Mouse (Mus musculus) heart, adult 2 months (tissue): ENCODE data around the gene Ccdc153. TPM values are rescaled to one million over a fixed set of nuclear protein-coding genes. Genes with fewer than 3 reads are reported as not detected.

Experiments
- DNase-seq, 2 experiments: peaks; one replicate each; pipeline ENCODE4 v3.0.0; 2021
- H3K27ac ChIP-seq: fragments of 200-600 bp; 2 replicates; pipeline ENCODE4 v1.8.1; 2022
- H3K27me3 ChIP-seq: fragments of 200-500 bp; 2 replicates; pipeline ENCODE4 v1.6.1; 2012; ENCODE audit warnings: mild to moderate bottlenecking, low read length, inconsistent platforms, mixed read lengths; ENCODE audit not compliant: control insufficient read depth, insufficient read depth
- H3K36me3 ChIP-seq: fragments of 200-500 bp; 2 replicates; pipeline ENCODE4 v1.6.1; 2012; ENCODE audit warnings: low read length, inconsistent platforms; ENCODE audit not compliant: control insufficient read depth, insufficient read depth
- H3K4me1 ChIP-seq: fragments of 200-500 bp; 2 replicates; pipeline ENCODE4 v1.6.1; 2011; ENCODE audit warnings: low read length; ENCODE audit not compliant: control insufficient read depth, insufficient read depth
- H3K4me3 ChIP-seq: fragments of 200-600 bp; 2 replicates; pipeline ENCODE4 v1.8.1; 2022
- H3K79me2 ChIP-seq: fragments of 200-500 bp; replicated peaks from 2 replicates; pipeline ENCODE4 v1.6.1; 2012; ENCODE audit warnings: mild to moderate bottlenecking, inconsistent platforms, low read length, moderate library complexity, mixed read lengths; ENCODE audit not compliant: control insufficient read depth, insufficient read depth
- H3K9ac ChIP-seq: fragments of 200-500 bp; 2 replicates; pipeline ENCODE4 v1.6.1; 2012; ENCODE audit warnings: low read depth, mild to moderate bottlenecking, control low read depth, inconsistent platforms, low read length, mixed read lengths
- CTCF ChIP-seq: fragments of 200-600 bp; IDR thresholded peaks from 2 replicates; pipeline ENCODE4 v1.8.1; 2022; ENCODE audit warnings: antibody characterized with exemption, mild to moderate bottlenecking, moderate library complexity
- EP300 ChIP-seq: fragments of 200-500 bp; IDR thresholded peaks from 2 replicates; pipeline ENCODE4 v1.6.1; 2011; ENCODE audit warnings: low read depth, low read length, control low read depth; ENCODE audit not compliant: insufficient read depth
- POLR2A ChIP-seq: fragments of 200-500 bp; IDR thresholded peaks from 2 replicates; pipeline ENCODE4 v1.6.1; 2011; ENCODE audit warnings: mild to moderate bottlenecking, low read depth, low read length, control low read depth; ENCODE audit not compliant: insufficient read depth
- WGBS: fragments of 180-500 bp; shearing (Covaris S2); methylation state at CpG from one replicate; pipeline ENCODE4 v1.1.7; 2018; 5-methylcytosine and 5-hydroxymethylcytosine counted together
- intact Hi-C: fragments of 180-260 bp; cut with DNase I; formaldehyde crosslinking; loops from one replicate; pipeline ENCODE4 v1.15.1; 2025
- polyA plus RNA-seq: library from polyadenylated mRNA; depleted of rRNA; stranded (reverse); fragments of >200 nt; gene quantifications from 2 replicates; pipeline ENCODE4 v1.2.3, GENCODE M21; 2012
- total RNA-seq, 2 experiments: library from RNA; stranded (reverse); gene quantifications; 2 replicates each; pipeline ENCODE4 v1.2.3; 2021

Gene Ccdc153
- total and polyA plus RNA-seq, 3 experiments = 1.6 TPM; not detected in 2

DNA sequence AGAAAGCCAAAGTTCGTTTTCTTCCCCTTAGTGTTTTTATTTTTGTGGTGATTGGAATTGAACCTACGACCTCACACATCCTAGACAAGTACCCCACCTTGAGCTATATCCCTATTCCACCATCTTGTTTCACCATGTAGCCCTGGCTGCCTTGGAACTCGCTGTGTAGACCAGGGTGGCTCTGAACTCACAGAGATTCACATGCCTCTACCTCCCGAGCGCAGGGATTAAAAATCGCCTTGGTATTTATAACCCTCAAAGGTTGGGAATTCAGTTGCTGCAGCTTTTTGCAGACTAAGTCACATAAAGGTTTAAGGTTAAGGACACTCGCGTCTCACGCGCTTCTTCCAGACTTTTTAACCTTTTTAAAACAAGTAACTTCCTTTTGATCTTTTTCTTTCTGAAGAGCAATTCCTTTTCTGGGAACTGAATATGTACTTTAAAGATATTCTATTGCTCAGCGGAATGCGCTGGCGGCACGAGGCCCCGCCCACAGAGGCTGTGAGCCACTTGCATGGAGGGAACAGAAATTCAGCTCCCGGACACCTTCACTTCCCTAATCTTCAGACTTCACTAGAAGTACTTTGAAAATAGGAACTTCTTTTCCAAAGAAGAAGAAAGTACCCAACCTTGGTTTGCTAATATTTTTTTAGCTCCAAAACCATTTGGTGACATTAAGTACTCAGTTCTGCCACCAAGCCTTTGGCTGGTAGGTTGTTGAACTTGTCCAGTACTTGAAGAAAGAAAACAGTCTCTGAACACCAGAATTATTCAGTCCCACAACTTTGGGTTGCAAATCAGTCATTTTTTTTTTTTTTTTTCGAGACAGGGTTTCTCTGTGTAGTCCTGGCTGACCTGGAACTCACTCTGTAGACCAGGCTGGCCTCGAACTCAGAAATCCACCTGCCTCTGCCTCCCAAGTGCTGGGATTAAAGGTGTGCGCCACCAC is 5.7 kb upstream of the Ccdc153 start:
- peak overlapping the region; percentile 79 for H3K27ac ChIP-seq
- WGBS = 19% methylated on average over 19 of the region's 19 CpGs
- H3K79me2 ChIP-seq = peaks cover 4% of the 10 kb centered on the region; the same call in 1 of the 2 replicates
- DNase-seq = peak; percentile 68 to 81
- H3K4me1 ChIP-seq = peaks cover 8% of the 10 kb centered on the region
- intact Hi-C loops = loop anchor here (1.0 to 10.0 kb wide), 3 partner anchors 52 to 250 kb away; no protein-coding TSS in a partner anchor
- H3K27me3 ChIP-seq = no peaks in the 10 kb centered on the region
- TF ChIP-seq POLR2A (no peak), EP300 (no peak), CTCF (no peak)
- H3K9ac ChIP-seq = peak overlapping the region; percentile 45
- no peaks in the 10 kb centered on the region; the same call in 1 of the 2 replicates for H3K36me3 ChIP-seq
- peak overlapping the region; percentile 42 for H3K4me3 ChIP-seq

DNA sequence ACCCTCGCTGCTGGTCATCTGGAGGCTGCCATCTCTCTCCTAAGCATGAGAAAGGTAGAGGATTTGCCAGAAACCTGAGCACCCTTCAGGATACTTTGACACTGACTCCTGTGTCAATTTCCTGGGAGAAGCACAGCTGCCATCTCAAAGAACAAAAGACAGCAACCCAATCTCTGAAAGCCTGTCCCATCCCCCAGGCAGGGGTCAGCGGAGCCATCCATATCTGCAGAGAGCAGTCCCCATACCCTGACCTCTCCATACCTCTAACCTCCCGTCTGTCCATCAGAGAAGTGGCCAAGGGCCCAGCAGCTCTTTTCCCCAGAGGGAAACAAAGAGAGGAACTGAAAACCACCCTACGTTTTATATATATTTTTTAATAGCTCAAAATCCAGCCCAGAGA is 3.9 kb upstream of the Ccdc153 start:
- 76% methylated on average over 4 of the region's 4 CpGs for WGBS
- no peak for DNase-seq
- TF ChIP-seq CTCF (no peak), EP300 (no peak), POLR2A (no peak)
- Histone ChIP-seq H3K4me3 (no peak overlapping the region), H3K27ac (no peak overlapping the region), H3K36me3 (no peaks in the 10 kb centered on the region; the same call in 1 of the 2 replicates), H3K79me2 (peaks cover 4% of the 10 kb centered on the region; the same call in 1 of the 2 replicates), H3K27me3 (no peaks in the 10 kb centered on the region), H3K9ac (no peak overlapping the region), H3K4me1 (peaks cover 4% of the 10 kb centered on the region)
- intact Hi-C loops = loop anchor here (10.0 kb wide), 1 partner anchor 252 kb away; no protein-coding TSS in a partner anchor

DNA sequence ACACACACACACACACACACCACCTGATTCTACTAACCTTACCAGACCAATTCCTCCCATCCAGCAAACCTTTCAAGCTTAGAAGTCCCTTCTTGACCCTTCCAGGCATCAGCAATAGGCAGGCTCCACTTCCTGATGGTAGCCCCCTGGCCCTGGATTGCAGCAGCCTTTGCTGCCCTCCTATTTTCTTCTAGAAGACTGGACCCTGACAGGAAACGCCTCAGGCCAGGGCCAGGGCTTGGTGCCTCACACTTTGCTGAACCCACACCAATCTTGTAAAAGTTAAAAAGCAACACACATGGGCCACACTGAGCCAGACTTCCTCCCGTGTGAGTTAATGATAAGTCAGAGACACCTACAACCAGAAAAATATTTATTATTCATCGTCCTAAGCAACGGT is 3.3 kb upstream of the Ccdc153 start:
- intact Hi-C loops = loop anchor here (10.0 kb wide), 1 partner anchor 252 kb away; no protein-coding TSS in a partner anchor
- H3K4me1 ChIP-seq = peaks cover 2% of the 10 kb centered on the region
- no peak overlapping the region for H3K4me3 ChIP-seq

DNA sequence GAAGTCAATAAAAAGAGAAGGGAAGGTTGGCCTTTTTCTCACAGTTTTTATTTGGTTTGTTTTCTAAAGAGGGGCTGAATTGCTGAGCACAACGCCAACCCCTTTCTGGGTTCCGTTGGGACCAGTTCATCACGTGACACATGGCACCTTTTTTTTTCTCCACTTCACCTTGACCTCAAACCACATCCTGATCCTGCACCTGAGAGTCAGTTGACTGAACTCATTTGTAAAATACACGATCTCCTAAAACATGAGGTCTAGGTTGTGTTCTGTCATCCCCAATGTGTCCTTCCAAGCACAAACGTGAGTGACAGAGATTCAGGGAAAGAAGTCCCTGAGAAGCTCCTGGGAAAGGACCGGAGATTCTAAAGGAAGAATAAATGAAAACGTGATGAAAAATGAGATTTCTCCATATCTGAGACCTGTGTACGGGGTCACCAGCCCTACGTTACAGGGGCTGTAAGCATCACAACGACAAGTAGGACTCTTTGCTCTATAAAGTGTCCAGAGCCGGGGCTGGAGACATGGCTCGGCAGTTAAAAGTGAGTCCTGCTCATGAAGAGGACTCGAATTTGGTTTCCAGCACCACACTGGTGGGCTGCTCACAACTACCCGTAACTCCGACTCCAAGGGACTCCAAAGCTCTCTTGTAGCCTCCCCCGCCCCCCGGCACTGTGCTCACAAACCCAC is 1.8 kb upstream of the Ccdc153 start:
- Histone ChIP-seq H3K27me3 (no peaks in the 10 kb centered on the region), H3K27ac (no peak overlapping the region), H3K9ac (no peak overlapping the region), H3K79me2 (no peaks in the 10 kb centered on the region), H3K4me1 (peaks cover 2% of the 10 kb centered on the region), H3K4me3 (no peak overlapping the region), H3K36me3 (no peaks in the 10 kb centered on the region)
- intact Hi-C loops = loop anchor here (2.0 to 10.0 kb wide), 2 partner anchors 152 to 254 kb away; no protein-coding TSS in a partner anchor
- DNase-seq = no peak
- WGBS = 77% methylated on average over 17 of the region's 17 CpGs
- TF ChIP-seq CTCF (no peak), POLR2A (no peak), EP300 (no peak)

More for the DNA sequence above, 3.3 kb upstream of the Ccdc153 start:
- no peak for DNase-seq
- Histone ChIP-seq H3K36me3 (no peaks in the 10 kb centered on the region; the same call in 1 of the 2 replicates), H3K79me2 (peaks cover 4% of the 10 kb centered on the region; the same call in 1 of the 2 replicates), H3K27me3 (no peaks in the 10 kb centered on the region), H3K9ac (no peak overlapping the region), H3K27ac (no peak overlapping the region)
- TF ChIP-seq POLR2A (no peak), EP300 (no peak), CTCF (no peak)
- 55% methylated on average over 4 of the region's 4 CpGs for WGBS

DNA sequence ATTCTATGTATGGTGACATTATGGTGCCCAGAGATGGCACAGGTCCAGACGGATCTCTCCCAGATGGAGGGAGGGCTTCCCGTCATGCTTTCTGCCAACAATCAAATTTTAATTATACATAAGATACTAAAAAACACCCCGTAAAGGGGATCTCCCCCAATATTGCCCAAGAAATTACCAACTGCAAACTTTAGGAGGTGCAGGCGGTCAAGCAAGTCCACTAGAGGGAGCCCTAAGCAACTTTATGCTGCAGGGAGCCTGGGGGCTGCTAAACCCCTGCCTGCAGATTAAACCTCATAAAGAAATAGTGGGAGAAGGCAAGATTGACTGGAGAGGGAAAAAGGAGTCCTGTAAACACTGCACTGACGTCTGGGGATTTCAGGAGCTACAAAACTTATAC is 1.0 kb upstream of the Ccdc153 start:
- peak; percentile 37 to 57 for DNase-seq
- no peak overlapping the region for H3K27ac ChIP-seq
- H3K4me3 ChIP-seq = no peak overlapping the region
- no peaks in the 10 kb centered on the region for H3K79me2 ChIP-seq
- peaks cover under 1% of the 10 kb centered on the region for H3K4me1 ChIP-seq
- no peaks in the 10 kb centered on the region for H3K27me3 ChIP-seq
- no peak overlapping the region for H3K9ac ChIP-seq
- H3K36me3 ChIP-seq = no peaks in the 10 kb centered on the region
- intact Hi-C loops = loop anchor here (2.0 to 10.0 kb wide), 2 partner anchors 151 to 255 kb away; no protein-coding TSS in a partner anchor
- WGBS = 9% methylated on average over 5 of the region's 5 CpGs
- peak; percentile 93 for TF ChIP-seq CTCF
- TF ChIP-seq EP300 = 0 out of 2 replicates have a peak, but pooled peaks have one; percentile 25
- TF ChIP-seq POLR2A = no peak
